In genomic region chr13:23595185-23595584, GRCm38 (mm10) we compare ENCODE assay signal across 23 mouse cellular contexts. TPM values are rescaled to one million over a fixed set of nuclear protein-coding genes. Genes with fewer than 3 reads are reported as not detected.
DNase-seq lines count a peak whose midpoint lies in the region; ATAC-seq lines count a peak whose summit lies in the region.
"Had no signal": no experiment of that assay in that cellular context is flagged by ENCODE, and none has a peak within 500 bp of the region (broad histone marks: within the 10 kb centered on the region; RNA-seq: fewer than 3 reads in every experiment).

No protein-coding gene starts in this region.

- no peak overlapping the region for H3K4me3 ChIP-seq in liver, embryonic 11.5 days (ENCODE audit: low read depth, low read length)
- 0 out of 2 replicates have a peak overlapping the region, but pooled peaks have one; percentile 5 for H3K4me3 ChIP-seq in liver, embryonic 16.5 days (ENCODE audit: low read depth, low read length)
- H3K4me3 ChIP-seq in heart, embryonic 12.5 days: no peak overlapping the region
- H3K4me3 ChIP-seq: midbrain, embryonic 13.5 days; neural tube, embryonic 13.5 days had no signal

- 0 out of 2 replicates have a peak, but pooled peaks have one; percentile 27 for ATAC-seq in liver, embryonic 11.5 days (replicated peaks; ENCODE audit: low FRiP score)
- peak; percentile 45 for ATAC-seq in liver, embryonic 16.5 days (ENCODE audit: low read depth)
- no peak for ATAC-seq in erythroid progenitor cell, adult 5-6 weeks (replicated peaks; ENCODE audit: low FRiP score, poor library complexity, severe bottlenecking)
- ATAC-seq in heart, embryonic 12.5 days (ENCODE audit: insufficient number of reproducible peaks, low FRiP score): no peak
- ATAC-seq: activated CD4-positive, CD25-positive, alpha-beta regulatory T cell, adult 4 months; forebrain, embryonic 14.5 days; hindbrain, embryonic 16.5 days; midbrain, embryonic 13.5 days had no signal

- DNase-seq in ES-CJ7 (ENCODE audit: low read depth, low spot score) (peak; percentile 38), R1 (ENCODE audit: low read depth, low spot score) (peak; percentile 55)
- DNase-seq in liver, embryonic 11.5 days (ENCODE audit: low spot score): no peak
- DNase-seq in lung, postnatal 14 days: no peak
- DNase-seq: adrenal gland, adult 2 months; adrenal gland, postnatal 36 days; B cell, adult 2 months; cerebellum, adult 2 months; cerebellum, postnatal 14 days; heart, postnatal 14 days; kidney, adult 9 months; kidney, postnatal 25 days; lung, postnatal 4 days; thymus, postnatal 4 days had no signal

- no peaks in the 10 kb centered on the region for H3K27me3 ChIP-seq in liver, embryonic 11.5 days (replicated peaks; ENCODE audit: control insufficient read depth, insufficient read depth, low read length)
- no peaks in the 10 kb centered on the region for H3K27me3 ChIP-seq in liver, embryonic 16.5 days (ENCODE audit: control insufficient read depth, insufficient read depth, low read depth, low read length)
- H3K27me3 ChIP-seq in heart, embryonic 12.5 days (replicated peaks): no peaks in the 10 kb centered on the region
- H3K27me3 ChIP-seq: midbrain, embryonic 13.5 days; neural tube, embryonic 13.5 days had no signal

- peaks cover 32% of the 10 kb centered on the region for H3K4me1 ChIP-seq in liver, embryonic 11.5 days (replicated peaks; ENCODE audit: control insufficient read depth, insufficient read depth, low read length)
- peaks cover 40% of the 10 kb centered on the region for H3K4me1 ChIP-seq in liver, embryonic 16.5 days (ENCODE audit: control insufficient read depth, low read depth, low read length)
- peaks cover 12% of the 10 kb centered on the region; the same call in 1 of the 2 replicates for H3K4me1 ChIP-seq in heart, embryonic 12.5 days (replicated peaks)
- H3K4me1 ChIP-seq: midbrain, embryonic 13.5 days; neural tube, embryonic 13.5 days had no signal

- H3K9ac ChIP-seq in liver, embryonic 11.5 days (ENCODE audit: low read depth, low read length): peak overlapping the region; percentile 26
- H3K9ac ChIP-seq in liver, embryonic 16.5 days (ENCODE audit: low read depth, low read length): peak overlapping the region; percentile 54
- H3K9ac ChIP-seq in heart, embryonic 12.5 days: no peak overlapping the region
- H3K9ac ChIP-seq: midbrain, embryonic 13.5 days; neural tube, embryonic 13.5 days had no signal

- H3K4me2 ChIP-seq in liver, embryonic 11.5 days: peak overlapping the region; percentile 20; the same call in 1 of the 2 replicates
- peak overlapping the region; percentile 46 for H3K4me2 ChIP-seq in liver, embryonic 16.5 days (ENCODE audit: low read depth, low read length)
- no peak overlapping the region for H3K4me2 ChIP-seq in heart, embryonic 12.5 days
- H3K4me2 ChIP-seq: midbrain, embryonic 13.5 days; neural tube, embryonic 13.5 days had no signal

- peak overlapping the region; percentile 75; the same call in 1 of the 2 replicates for H3K27ac ChIP-seq in liver, embryonic 11.5 days (ENCODE audit: low read depth, low read length)
- peak overlapping the region; percentile 93 for H3K27ac ChIP-seq in liver, embryonic 16.5 days (ENCODE audit: low read length)
- no peak overlapping the region for H3K27ac ChIP-seq in heart, embryonic 12.5 days (ENCODE audit: poor library complexity, severe bottlenecking)
- H3K27ac ChIP-seq: midbrain, embryonic 13.5 days; neural tube, embryonic 13.5 days had no signal

- H3K36me3 ChIP-seq in liver, embryonic 11.5 days (ENCODE audit: control insufficient read depth, insufficient read depth, low read length): no peaks in the 10 kb centered on the region
- no peaks in the 10 kb centered on the region for H3K36me3 ChIP-seq in liver, embryonic 16.5 days (ENCODE audit: control insufficient read depth, insufficient read depth)
- H3K36me3 ChIP-seq in heart, embryonic 12.5 days: no peaks in the 10 kb centered on the region
- H3K36me3 ChIP-seq: midbrain, embryonic 13.5 days; neural tube, embryonic 13.5 days had no signal

- no peaks in the 10 kb centered on the region for H3K9me3 ChIP-seq in liver, embryonic 11.5 days (ENCODE audit: control insufficient read depth, low read length)
- H3K9me3 ChIP-seq in liver, embryonic 16.5 days (replicated peaks; ENCODE audit: control insufficient read depth, low read length): no peaks in the 10 kb centered on the region
- no peaks in the 10 kb centered on the region for H3K9me3 ChIP-seq in heart, embryonic 12.5 days (replicated peaks)
- H3K9me3 ChIP-seq: midbrain, embryonic 13.5 days; neural tube, embryonic 13.5 days had no signal

- WGBS in liver, embryonic 11.5 days: 45% methylated on average over 2 of the region's 2 CpGs
- 20% methylated on average over 2 of the region's 2 CpGs for whole genome bisulfite sequencing in liver, embryonic 16.5 days (ENCODE audit: insufficient replicate concordance)
- WGBS in heart, embryonic 12.5 days: 59% methylated on average over 2 of the region's 2 CpGs

RNA-seq across cellular contexts. Expression of gene Hist1h4d, which starts 13.8 kb away (rescaled TPM):
- 92.8 and 99.3 TPM in 2 replicates for polyA plus RNA-seq in liver, embryonic 11.5 days (2014; fragmentation: Nextera tagmentation; extraction: Ambion mirVana)
- polyA plus RNA-seq in liver, embryonic 16.5 days (2015; fragmentation: Nextera tagmentation; extraction: Ambion mirVana): 126 and 155 TPM in 2 replicates
- total RNA-seq in erythroid progenitor cell, adult 5-6 weeks (2015; ENCODE audit: low replicate concordance): 1,614 and 1,995 TPM in 2 replicates
- total RNA-seq in erythroid progenitor cell, adult 5-6 weeks (2017; ENCODE audit: low replicate concordance): 2,133 and 2,242 TPM in 2 replicates
- polyA plus RNA-seq in heart, embryonic 12.5 days (2016; fragmentation: Nextera tagmentation; extraction: Ambion mirVana): 43.5 and 46.9 TPM in 2 replicates

RNA-seq across cellular contexts. Expression of gene Hist1h3d, which starts 19.6 kb away (rescaled TPM):
- polyA plus RNA-seq in liver, embryonic 11.5 days (2014; fragmentation: Nextera tagmentation; extraction: Ambion mirVana): 7.7 and 8.5 TPM in 2 replicates
- polyA plus RNA-seq in liver, embryonic 16.5 days (2015; fragmentation: Nextera tagmentation; extraction: Ambion mirVana): 6.6 and 7.7 TPM in 2 replicates
- 379 and 393 TPM in 2 replicates for total RNA-seq in erythroid progenitor cell, adult 5-6 weeks (2015; ENCODE audit: low replicate concordance)
- 236 and 363 TPM in 2 replicates for total RNA-seq in erythroid progenitor cell, adult 5-6 weeks (2017; ENCODE audit: low replicate concordance)
- 1.4 and 1.6 TPM in 2 replicates for polyA plus RNA-seq in heart, embryonic 12.5 days (2016; fragmentation: Nextera tagmentation; extraction: Ambion mirVana)
- polyA plus RNA-seq: activated CD4-positive, CD25-positive, alpha-beta regulatory T cell, adult 4 months had no signal

RNA-seq across cellular contexts. Expression of gene Hist1h2ad, which starts 21.0 kb away (rescaled TPM):
- polyA plus RNA-seq in liver, embryonic 11.5 days (2014; fragmentation: Nextera tagmentation; extraction: Ambion mirVana): 0.84 and 0.92 TPM in 2 replicates
- 2.2 and 3.8 TPM in 2 replicates for polyA plus RNA-seq in liver, embryonic 16.5 days (2015; fragmentation: Nextera tagmentation; extraction: Ambion mirVana)
- 9.0 and 15.1 TPM in 2 replicates for total RNA-seq in erythroid progenitor cell, adult 5-6 weeks (2015; ENCODE audit: low replicate concordance)
- 2,771 and 6,356 TPM in 2 replicates for total RNA-seq in erythroid progenitor cell, adult 5-6 weeks (2017; ENCODE audit: low replicate concordance)
- 1.1 and 2.3 TPM in 2 replicates for polyA plus RNA-seq in heart, embryonic 12.5 days (2016; fragmentation: Nextera tagmentation; extraction: Ambion mirVana)
- polyA plus RNA-seq: liver, adult 2 months had no signal

RNA-seq across cellular contexts. Expression of gene Hist1h2bf, which starts 21.2 kb away (rescaled TPM):
- polyA plus RNA-seq in liver, embryonic 11.5 days (2014; fragmentation: Nextera tagmentation; extraction: Ambion mirVana): 1.8 TPM in 2 replicates
- polyA plus RNA-seq in liver, embryonic 16.5 days (2015; fragmentation: Nextera tagmentation; extraction: Ambion mirVana): 3.7 and 5.9 TPM in 2 replicates
- total RNA-seq in erythroid progenitor cell, adult 5-6 weeks (2015; ENCODE audit: low replicate concordance): 1,210 and 1,460 TPM in 2 replicates
- total RNA-seq in erythroid progenitor cell, adult 5-6 weeks (2017; ENCODE audit: low replicate concordance): 1,557 and 1,840 TPM in 2 replicates
- 1.5 and 2.0 TPM in 2 replicates for polyA plus RNA-seq in heart, embryonic 12.5 days (2016; fragmentation: Nextera tagmentation; extraction: Ambion mirVana)
- polyA plus RNA-seq: liver, adult 2 months had no signal

RNA-seq across cellular contexts. Expression of gene Hist1h2bg, which starts 24.0 kb away (rescaled TPM):
- 5.7 and 6.3 TPM in 2 replicates for polyA plus RNA-seq in liver, embryonic 11.5 days (2014; fragmentation: Nextera tagmentation; extraction: Ambion mirVana)
- 10.6 and 13.5 TPM in 2 replicates for polyA plus RNA-seq in liver, embryonic 16.5 days (2015; fragmentation: Nextera tagmentation; extraction: Ambion mirVana)
- total RNA-seq in erythroid progenitor cell, adult 5-6 weeks (2015; ENCODE audit: low replicate concordance): 851 and 976 TPM in 2 replicates
- total RNA-seq in erythroid progenitor cell, adult 5-6 weeks (2017; ENCODE audit: low replicate concordance): 2,677 and 3,057 TPM in 2 replicates
- polyA plus RNA-seq in heart, embryonic 12.5 days (2016; fragmentation: Nextera tagmentation; extraction: Ambion mirVana): 4.5 and 4.8 TPM in 2 replicates

Comparison
In these comparisons a context has a peak if more than half of its experiments do, and no peak if none do; other contexts are left out.
1. DNase-seq: peak in ES-CJ7 (single experiment) and R1 (single experiment); none in liver, embryonic 11.5 days (single experiment) and lung, postnatal 14 days (single experiment).
2. ATAC-seq: peak in liver, embryonic 11.5 days (single experiment) and liver, embryonic 16.5 days (single experiment); none in erythroid progenitor cell, adult 5-6 weeks (single experiment) and heart, embryonic 12.5 days (single experiment).